Mouse (Mus musculus) C2C12 (cell line): ENCODE data around the gene Arhgef10l.

Source experiments
- CEBPB ChIP-seq: IDR thresholded peaks from one replicate; pipeline ENCODE4 v1.6.1; 2011; ENCODE audit warnings: low read depth, mild to moderate bottlenecking, control low read depth, moderate library complexity
- CTCF ChIP-seq: IDR thresholded peaks from one replicate; pipeline ENCODE4 v1.5.1; 2011; ENCODE audit not compliant: control insufficient read depth, insufficient read depth, insufficient read length
- FOSL1 ChIP-seq: IDR thresholded peaks from one replicate; pipeline ENCODE4 v1.8.0; 2011; ENCODE audit warnings: mild to moderate bottlenecking, low read length; ENCODE audit not compliant: poor library complexity, insufficient read depth, severe bottlenecking
- MAX ChIP-seq: IDR thresholded peaks from one replicate; pipeline ENCODE4 v1.6.1; 2011; ENCODE audit warnings: mild to moderate bottlenecking, control low read depth
- MYOD1 ChIP-seq: IDR thresholded peaks from one replicate; pipeline ENCODE4 v1.6.1; 2011; ENCODE audit warnings: low read depth; ENCODE audit not compliant: control insufficient read depth, insufficient read length
- MYOG ChIP-seq: IDR thresholded peaks from one replicate; pipeline ENCODE4 v1.6.1; 2011; ENCODE audit not compliant: control insufficient read depth, insufficient read length; ENCODE audit errors: extremely low read depth
- USF1 ChIP-seq: IDR thresholded peaks from one replicate; pipeline ENCODE4 v1.6.1; 2011; ENCODE audit warnings: low read depth, mild to moderate bottlenecking, control low read depth, moderate library complexity

- TF ChIP-seq CTCF (no peak), MAX (no peak), USF1 (no peak), MYOG (no peak), CEBPB (no peak), MYOD1 (no peak), FOSL1 (no peak)
Measured at GRCm38 (mm10) chr4:140507172-140507714, 158.6 kb downstream of the Arhgef10l start.
